Mouse (Mus musculus) ovary, postnatal 10 days (tissue): Measurements from ENCODE around the gene Rfc2.

Experiments
- DNase-seq: peaks from one replicate; pipeline ENCODE4 v3.0.0; 2022; ENCODE audit warnings: low spot score

The Rfc2 gene

GRCm38 (mm10) chr5:134609916-134610643, 28.9 kb downstream of the Rfc2 start:
- DNase-seq = no peak

GRCm38 (mm10) chr5:134611810-134612521, 30.8 kb downstream of the Rfc2 start:
- DNase-seq = no peak

- DNase-seq = no peak
Observed at GRCm38 (mm10) chr5:134613727-134614126, 32.6 kb downstream of the Rfc2 start.

- no peak for DNase-seq
Observed at GRCm38 (mm10) chr5:134614296-134614695, 33.1 kb downstream of the Rfc2 start.

- DNase-seq = no peak
Observed at GRCm38 (mm10) chr5:134614802-134615201, 33.6 kb downstream of the Rfc2 start, which contains the start of gene Lat2. TSS of gene Lat2 (minus strand) at chr5:134615025.

GRCm38 (mm10) chr5:134615380-134615779, 34.2 kb downstream of the Rfc2 start:
- DNase-seq = no peak

GRCm38 (mm10) chr5:134615780-134616179, 34.6 kb downstream of the Rfc2 start:
- no peak for DNase-seq

- DNase-seq = peak; percentile 24
Observed at GRCm38 (mm10) chr5:134617071-134617470, 35.9 kb downstream of the Rfc2 start.

- no peak for DNase-seq
Observed at GRCm38 (mm10) chr5:134620457-134620856, 39.3 kb downstream of the Rfc2 start.

- no peak for DNase-seq
Observed at GRCm38 (mm10) chr5:134621099-134621640, 40.0 kb downstream of the Rfc2 start.

GRCm38 (mm10) chr5:134622069-134622468, 40.9 kb downstream of the Rfc2 start:
- no peak for DNase-seq

GRCm38 (mm10) chr5:134629508-134629907, 48.3 kb downstream of the Rfc2 start:
- DNase-seq = no peak

- DNase-seq = no peak
Observed at GRCm38 (mm10) chr5:134630835-134631234, 49.7 kb downstream of the Rfc2 start.

GRCm38 (mm10) chr5:134632841-134633240, 51.7 kb downstream of the Rfc2 start:
- no peak for DNase-seq

GRCm38 (mm10) chr5:134637820-134638367, 56.7 kb downstream of the Rfc2 start:
- DNase-seq = no peak

- DNase-seq = no peak
Observed at GRCm38 (mm10) chr5:134638461-134639268, 57.5 kb downstream of the Rfc2 start.

- DNase-seq = peak; percentile 97
Observed at GRCm38 (mm10) chr5:134639269-134639682, 58.1 kb downstream of the Rfc2 start, which contains the start of gene Eif4h. TSS of gene Eif4h (minus strand) at chr5:134639490.

- no peak for DNase-seq
Observed at GRCm38 (mm10) chr5:134640371-134640770, 59.2 kb downstream of the Rfc2 start.

GRCm38 (mm10) chr5:134644121-134644520, 63.0 kb downstream of the Rfc2 start:
- DNase-seq = no peak

GRCm38 (mm10) chr5:134644643-134645118, 63.5 kb downstream of the Rfc2 start:
- no peak for DNase-seq

- no peak for DNase-seq
Observed at GRCm38 (mm10) chr5:134646461-134646860, 65.3 kb downstream of the Rfc2 start.

GRCm38 (mm10) chr5:134647394-134647793, 66.2 kb downstream of the Rfc2 start:
- DNase-seq = no peak
